Mouse (Mus musculus) cortical plate, adult 2 months (tissue): ENCODE data around the gene Mapk8.

ENCODE experiments used
- CTCF ChIP-seq: fragments of 200-500 bp; IDR thresholded peaks from 2 replicates; pipeline ENCODE4 v1.5.1; 2011; ENCODE audit warnings: mild to moderate bottlenecking, control low read depth, low read length; ENCODE audit not compliant: insufficient read depth; ENCODE audit errors: extremely low read depth
- POLR2A ChIP-seq: fragments of 200-500 bp; IDR thresholded peaks from 2 replicates; pipeline ENCODE4 v1.6.1; 2011; ENCODE audit warnings: mild to moderate bottlenecking, low read length, control low read depth; ENCODE audit not compliant: insufficient read depth; ENCODE audit errors: extremely low read depth

DNA sequence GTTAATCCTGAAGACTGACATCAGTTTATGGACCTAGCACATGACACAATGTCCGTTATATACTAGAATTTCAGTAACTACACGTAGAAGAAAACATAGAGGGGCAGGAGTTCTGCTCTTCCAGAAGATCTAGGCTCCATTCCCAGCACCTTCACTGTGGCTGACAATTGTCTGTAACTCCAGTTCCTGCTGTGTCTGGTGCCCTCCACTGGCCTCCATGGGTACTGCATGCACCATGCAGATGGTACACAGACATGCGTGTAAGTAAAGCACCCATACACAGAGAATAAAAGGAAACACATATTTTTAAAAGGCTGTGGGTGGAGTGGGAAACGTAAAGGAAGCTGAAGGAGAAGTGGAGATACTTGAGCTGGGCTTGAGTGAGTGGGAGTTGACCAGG lies 113.1 kb downstream of the Mapk8 start:
- TF ChIP-seq POLR2A (no peak), CTCF (peak; percentile 60)
